Mouse (Mus musculus) NIH3T3 (cell line): ENCODE measurements around the gene Moxd1.

Experiments
- DNase-seq: peaks from one replicate; pipeline ENCODE4 v3.0.0-alpha.2; 2012; ENCODE audit warnings: low read depth

The Moxd1 gene

GRCm38 (mm10) chr10:24223449-24224143 is at the start of gene Moxd1:
Gene Moxd1 (plus strand): TSS chr10:24223517.
- DNase-seq, result no peak

DNA sequence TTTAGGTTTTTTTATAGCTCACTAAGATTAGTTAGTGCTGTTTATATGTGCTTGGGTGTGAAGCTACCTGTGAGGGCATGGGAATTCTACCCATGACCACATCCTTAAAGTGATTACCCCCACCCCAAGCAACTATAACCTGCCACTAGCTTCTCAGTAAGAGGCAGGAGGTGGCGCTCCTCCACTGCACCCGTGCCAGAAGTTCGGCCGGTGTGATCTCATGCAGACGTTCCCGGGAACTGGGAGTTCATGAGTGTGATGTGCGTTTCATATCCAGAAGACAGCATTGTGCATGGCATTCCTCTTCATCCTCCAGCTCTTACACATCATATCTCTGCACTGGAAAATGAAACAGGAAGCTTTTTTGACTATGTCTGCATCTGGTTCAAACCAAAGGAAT is 32.9 kb upstream of the Moxd1 start:
- DNase-seq, result peak; percentile 36

- peak; percentile 58 for DNase-seq
These were observed 31.3 kb upstream of the Moxd1 start for GRCm38 (mm10) chr10:24191977-24192376.

GRCm38 (mm10) chr10:24199303-24199702 is 24.0 kb upstream of the Moxd1 start:
- no peak for DNase-seq

DNA sequence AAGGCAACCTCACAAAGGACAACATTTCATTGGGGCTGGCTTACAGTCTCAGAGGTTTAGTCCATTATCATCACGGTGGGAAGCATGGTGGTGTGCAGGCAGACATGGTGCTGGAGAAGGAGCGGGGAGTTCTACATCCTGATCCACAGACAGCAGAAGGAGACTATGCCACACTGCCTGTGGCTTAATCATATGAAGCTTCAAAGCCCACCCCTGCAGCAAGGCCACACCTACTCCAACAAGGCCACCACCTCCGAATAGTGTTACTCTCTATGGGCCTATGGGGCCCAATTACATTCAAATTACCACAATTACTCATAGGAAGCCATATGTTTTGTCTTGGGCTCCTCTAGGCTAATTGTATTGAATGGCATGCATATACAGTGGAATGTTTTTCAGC is 23.2 kb upstream of the Moxd1 start:
- DNase-seq, result no peak

DNA sequence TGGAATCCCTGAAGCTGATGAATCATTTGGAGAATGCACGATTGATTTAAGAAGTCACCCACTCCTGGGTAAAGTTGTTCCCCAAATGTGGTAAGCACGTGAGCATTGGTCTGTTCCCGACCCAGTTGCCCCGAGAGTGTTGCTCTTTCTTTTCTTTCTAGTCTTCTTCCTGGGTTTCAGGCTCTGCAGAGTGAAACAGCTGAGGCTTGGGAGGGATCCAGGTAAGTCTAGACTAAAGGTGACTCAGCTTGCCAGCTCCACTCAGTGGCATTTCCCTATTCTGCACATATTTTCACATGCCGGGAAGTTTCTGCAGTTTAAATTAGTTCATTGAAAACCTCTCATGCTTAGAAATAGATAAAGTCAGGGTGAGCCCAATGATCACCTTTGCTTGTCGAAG is 13.2 kb upstream of the Moxd1 start:
- peak; percentile 72 for DNase-seq

- no peak for DNase-seq
These were observed 10.0 kb upstream of the Moxd1 start for GRCm38 (mm10) chr10:24213297-24213696.

DNA sequence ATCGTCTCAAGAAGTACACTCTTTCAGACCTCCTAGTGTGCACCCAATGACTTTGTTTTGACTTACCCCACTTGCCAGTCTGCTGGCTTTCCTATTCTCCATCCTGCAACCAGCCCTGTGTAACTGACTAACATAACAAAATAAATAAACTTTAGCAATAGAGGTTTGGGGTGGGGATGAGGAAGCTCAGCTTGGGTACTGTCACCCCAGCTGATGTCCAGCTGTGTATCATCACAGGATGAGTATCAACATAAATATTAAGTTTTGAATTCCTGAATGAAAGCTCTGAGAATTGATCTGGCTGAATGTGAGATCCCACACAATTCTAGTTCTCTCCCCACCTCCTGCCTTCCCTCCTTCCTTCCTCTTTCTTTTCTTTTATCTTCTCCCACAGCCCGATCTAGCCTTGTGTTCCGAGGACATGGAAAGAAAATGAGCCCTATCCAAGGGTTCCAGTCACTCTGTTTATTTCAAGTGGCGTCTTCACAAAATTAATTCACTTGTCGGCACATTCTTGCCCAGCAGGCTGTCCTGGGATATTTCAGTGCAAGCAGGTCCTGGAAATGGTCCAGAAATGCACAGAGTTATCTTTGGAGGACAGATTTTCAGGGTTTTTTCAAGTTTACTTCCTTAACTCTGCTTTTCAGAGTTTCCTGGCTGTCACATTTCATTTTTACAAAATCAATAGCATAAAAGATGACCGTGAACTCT is 5.6 kb upstream of the Moxd1 start:
- peak; percentile 33 for DNase-seq

GRCm38 (mm10) chr10:24220931-24221330 is 2.4 kb upstream of the Moxd1 start:
- peak; percentile 59 for DNase-seq

GRCm38 (mm10) chr10:24222911-24223310 is 406 bp upstream of the Moxd1 start:
- DNase-seq, result no peak

DNA sequence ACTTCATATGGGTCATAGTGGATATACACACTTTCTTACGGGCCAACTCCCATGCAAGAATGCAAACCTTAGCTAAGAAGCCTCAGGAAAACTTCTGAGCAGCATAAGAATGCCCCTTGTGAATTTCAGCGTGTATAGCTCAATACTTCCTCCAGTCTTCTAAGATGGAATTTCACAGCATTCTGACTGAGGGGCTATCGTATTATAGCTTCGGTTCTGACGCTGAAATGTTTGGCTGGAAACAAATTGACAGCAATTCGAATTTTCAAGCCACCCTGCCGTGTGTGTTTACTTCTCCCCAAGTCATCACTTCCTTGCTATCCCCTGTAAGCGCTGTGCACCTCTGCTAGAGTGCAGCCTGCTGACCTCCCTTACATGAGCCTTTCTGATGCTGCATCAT is 1.3 kb downstream of the Moxd1 start:
- DNase-seq, result no peak

GRCm38 (mm10) chr10:24228318-24229183 is 5.2 kb downstream of the Moxd1 start:
- no peak for DNase-seq

DNA sequence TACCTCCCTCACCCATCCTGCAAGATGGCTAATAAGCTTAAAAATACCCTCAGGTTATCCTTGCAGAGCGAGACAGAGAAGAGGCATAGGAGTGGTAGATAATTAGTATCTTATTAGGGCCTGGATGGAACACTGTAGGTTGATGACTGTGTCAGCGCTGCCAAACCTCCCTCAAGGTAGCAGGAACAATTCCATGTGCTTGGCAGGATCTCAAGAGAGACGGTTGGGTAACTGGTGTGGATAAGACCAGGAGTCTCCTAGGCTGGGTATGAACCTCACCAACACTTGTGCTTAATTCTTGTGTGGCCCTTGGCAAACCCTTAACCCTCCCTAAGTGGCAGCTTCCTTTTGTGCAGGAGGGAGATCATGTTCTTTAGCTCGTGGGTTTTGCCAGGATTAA is 9.0 kb downstream of the Moxd1 start:
- DNase-seq, result no peak

DNA sequence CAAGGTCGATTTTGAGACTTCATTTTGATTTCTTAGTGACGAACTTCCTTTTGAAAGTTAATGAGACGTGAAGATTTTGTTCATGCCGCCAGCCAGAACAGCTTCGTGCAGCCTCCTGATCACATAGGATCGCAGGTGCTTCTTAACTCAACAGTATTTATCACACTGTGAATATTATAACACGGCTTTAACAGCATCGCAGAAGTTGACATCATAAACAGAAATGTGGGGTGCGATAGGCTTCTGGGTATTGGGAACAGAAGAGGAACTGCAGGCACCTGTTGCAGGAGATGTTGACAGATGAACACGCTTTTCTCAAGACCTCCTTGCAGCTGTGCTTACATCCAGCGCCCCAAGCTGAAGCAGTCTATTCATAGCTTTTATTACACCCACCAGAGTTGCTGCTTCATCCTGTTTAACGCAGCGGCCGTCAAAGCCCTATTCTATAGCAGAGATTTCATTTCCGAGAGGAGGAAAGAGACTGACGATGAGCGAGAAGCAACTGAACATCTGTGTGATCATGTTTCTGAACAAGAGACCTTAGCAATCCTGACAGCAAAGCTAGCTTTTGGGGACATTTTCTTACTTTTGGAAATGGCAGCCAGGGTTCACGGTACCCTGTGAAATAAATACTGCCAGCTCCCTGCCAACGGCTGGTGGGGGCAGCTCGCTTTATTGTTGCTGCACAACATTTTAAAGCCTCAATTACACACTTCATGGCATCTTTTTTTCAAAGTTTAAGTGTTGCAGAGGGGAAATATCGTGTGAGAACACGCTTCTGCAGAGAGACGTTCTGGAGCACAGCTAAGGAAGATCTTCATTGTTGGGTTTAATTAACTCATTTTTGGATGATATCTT is 12.3 kb downstream of the Moxd1 start:
- no peak for DNase-seq

- DNase-seq, result no peak
These were observed 23.5 kb downstream of the Moxd1 start for GRCm38 (mm10) chr10:24246815-24247214.

DNA sequence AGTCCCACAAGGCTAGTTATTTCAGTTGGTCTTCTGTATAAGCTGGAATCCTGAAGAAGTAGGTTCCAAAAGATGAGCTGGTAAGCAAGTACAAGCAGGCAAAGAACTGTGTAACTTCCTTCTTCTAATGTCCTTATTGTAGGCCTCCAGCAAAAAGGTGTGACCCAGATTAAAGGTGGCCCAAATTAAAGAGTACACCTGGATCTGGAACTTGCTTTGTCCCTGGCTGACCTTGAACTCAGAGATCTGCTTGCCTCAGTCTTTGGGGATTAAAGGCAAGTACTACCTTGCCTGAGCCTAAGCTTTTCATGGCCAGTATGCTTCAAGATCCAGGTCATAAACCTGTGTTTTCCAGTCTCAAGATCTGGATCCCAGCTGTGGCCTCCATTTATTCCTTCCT is 24.8 kb downstream of the Moxd1 start:
- no peak for DNase-seq

- no peak for DNase-seq
These were observed 28.3 kb downstream of the Moxd1 start for GRCm38 (mm10) chr10:24251631-24252030.

GRCm38 (mm10) chr10:24258150-24258549 is 34.8 kb downstream of the Moxd1 start:
- DNase-seq, result no peak

DNA sequence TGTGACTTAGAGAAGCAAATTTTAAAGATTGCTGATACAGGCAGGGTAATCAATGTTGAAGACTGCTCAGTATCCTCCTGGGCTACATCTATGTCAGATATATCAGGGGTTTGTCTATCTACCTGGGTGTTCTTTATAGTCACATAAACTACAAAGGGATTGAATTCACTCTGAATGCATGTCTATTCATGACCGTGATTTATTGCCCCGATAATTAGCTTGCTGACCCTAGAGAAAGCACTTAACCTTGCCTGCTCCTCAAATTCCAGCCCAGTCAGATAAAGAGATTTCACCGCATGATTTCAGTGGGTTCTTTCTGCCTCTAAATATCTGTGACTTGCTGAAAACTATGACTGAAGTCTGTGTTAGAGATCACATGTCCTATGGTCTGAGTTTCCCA is 35.6 kb downstream of the Moxd1 start:
- no peak for DNase-seq

DNA sequence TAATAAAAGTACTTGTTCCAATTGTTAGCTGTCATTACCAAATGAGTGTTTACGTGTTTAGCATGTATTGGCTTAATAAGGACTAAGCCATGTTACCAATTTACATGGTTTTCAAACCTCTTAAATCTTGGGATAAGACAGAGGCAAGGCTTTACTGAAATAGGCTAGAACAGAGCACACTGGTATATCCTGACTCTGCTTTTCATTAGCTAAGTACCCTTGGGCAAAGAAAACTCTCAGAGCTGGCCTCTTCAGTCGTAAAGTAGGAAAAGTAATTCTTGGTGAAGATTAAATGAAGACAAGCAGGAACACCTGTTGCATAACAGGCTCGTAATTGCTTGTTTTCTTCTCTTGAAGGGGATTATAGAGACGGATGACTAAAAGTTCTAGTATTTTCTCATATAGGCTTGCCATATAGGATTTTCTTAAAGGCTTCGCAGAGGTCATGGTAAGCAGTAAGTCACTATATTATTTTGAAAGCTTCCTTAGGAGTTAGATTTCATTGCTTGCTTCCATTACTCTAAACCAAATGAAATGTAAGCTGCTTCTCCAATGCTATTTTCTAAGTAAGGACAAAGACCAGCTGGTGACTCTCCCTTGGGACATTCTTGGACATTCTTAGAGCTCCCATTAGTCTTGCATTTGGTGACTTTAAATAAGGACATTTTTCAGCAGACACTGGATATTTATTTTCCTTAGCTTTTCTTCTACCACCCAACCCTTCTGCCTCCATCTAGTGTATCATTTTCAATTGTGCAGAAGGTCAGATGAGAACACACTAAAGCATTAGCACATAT is 36.7 kb downstream of the Moxd1 start:
- no peak for DNase-seq

DNA sequence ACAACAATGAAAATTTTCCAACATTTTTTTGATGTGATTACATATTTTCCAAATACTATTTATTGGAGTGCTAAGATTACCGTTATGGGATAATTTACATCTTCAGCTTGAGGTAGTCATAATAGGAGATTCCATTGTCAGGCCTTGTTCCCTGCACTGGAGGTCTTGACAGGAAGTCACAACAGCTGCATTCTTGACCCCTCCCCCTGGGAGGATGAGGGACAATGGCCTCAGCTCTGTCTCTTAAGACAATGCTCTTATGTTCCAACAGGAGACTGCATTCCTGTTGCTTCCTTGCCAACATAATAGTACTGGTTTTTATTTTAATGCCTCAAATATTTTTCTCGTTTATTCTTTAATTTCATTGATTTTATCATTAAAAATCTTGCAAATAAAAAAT is 44.2 kb downstream of the Moxd1 start:
- no peak for DNase-seq
